Mouse (Mus musculus): Measurements from ENCODE around the gene Gm2042. TPM values are rescaled to one million over a fixed set of nuclear protein-coding genes. Genes with fewer than 3 reads are reported as not detected.
"Not testable (repeated sequence)": the region's sequence is repeated elsewhere in the genome, so short reads cannot be mapped to it uniquely, and the experiment has no call there.

Gene Gm2042
- total RNA-seq (2014; rRNA removed; ENCODE audit: low replicate concordance) (not detected in 2 replicates), polyA plus RNA-seq (2015; fragmentation: Nextera tagmentation; extraction: Ambion mirVana) (not detected in 2 replicates)

DNA sequence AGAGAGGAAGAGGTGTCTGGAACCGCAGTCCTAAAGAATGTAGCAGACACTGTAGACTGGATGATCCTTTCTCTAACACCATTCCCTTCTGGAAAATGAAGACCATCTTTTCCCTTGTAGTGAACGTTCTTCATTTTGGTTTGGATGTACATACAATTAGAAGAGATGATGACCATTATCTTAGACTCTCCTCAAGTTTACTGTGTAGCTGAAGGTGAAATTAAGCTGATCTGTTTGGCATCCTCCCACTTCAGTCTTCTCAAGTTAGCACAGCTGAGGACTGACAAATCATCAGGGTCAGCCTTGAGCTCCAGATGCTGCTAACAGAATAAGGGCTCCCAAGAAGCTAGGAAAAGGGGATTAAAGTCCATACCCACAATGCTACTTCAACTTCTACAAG, at the start of gene Gm2042:
Gm2042 (plus strand) TSS at position 301 of the 400 bp plus-strand sequence.
- not testable (repeated sequence) for H3K36me3 ChIP-seq (replicated peaks; ENCODE audit: control insufficient read depth, insufficient read depth, low read length); H3K27ac ChIP-seq (ENCODE audit: low read depth); ATAC-seq (ENCODE audit: insufficient read depth, low read depth); DNase-seq (ENCODE audit: low spot score); H3K9ac ChIP-seq (replicated peaks; ENCODE audit: low read depth, low read length); H3K4me3 ChIP-seq (ENCODE audit: low read depth, low read length); H3K27me3 ChIP-seq (ENCODE audit: control insufficient read depth, insufficient read depth, low read length); H3K4me1 ChIP-seq (ENCODE audit: control insufficient read depth, insufficient read depth); H3K9me3 ChIP-seq (replicated peaks; ENCODE audit: control insufficient read depth, low read length); H3K4me2 ChIP-seq (ENCODE audit: low read depth, low read length)
- 71% methylated on average over 2 of the region's 2 CpGs for WGBS

DNA sequence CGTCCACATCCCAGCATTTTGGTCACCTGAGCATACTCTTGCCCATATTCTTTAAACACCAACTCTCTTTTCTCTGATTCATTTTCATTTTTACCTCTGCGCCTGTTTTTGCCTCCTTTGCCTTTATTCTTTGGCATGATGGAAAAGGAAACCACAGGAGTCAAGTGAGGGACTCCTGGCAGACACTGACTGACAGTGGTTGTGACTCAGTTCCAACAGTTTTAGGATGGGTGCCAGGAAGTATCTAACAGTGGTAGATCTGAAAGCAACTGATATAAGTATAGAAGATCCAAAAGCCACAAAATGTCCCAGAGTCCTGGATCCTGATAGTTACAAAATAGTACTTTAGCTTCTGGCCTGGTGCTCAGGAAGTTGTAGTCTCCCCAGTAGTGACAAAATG, 34.2 kb upstream of the Gm2042 start, which contains the start of gene Gm2035:
Gm2035 (minus strand) TSS at position 137 of the 400 bp plus-strand sequence.
- H3K4me3 ChIP-seq (ENCODE audit: low read depth, low read length); ATAC-seq (ENCODE audit: insufficient read depth, low read depth); H3K4me1 ChIP-seq (ENCODE audit: control insufficient read depth, insufficient read depth); H3K4me2 ChIP-seq (ENCODE audit: low read depth, low read length); DNase-seq (ENCODE audit: low spot score); H3K9me3 ChIP-seq (replicated peaks; ENCODE audit: control insufficient read depth, low read length); H3K9ac ChIP-seq (replicated peaks; ENCODE audit: low read depth, low read length); H3K27me3 ChIP-seq (ENCODE audit: control insufficient read depth, insufficient read depth, low read length); H3K27ac ChIP-seq (ENCODE audit: low read depth); H3K36me3 ChIP-seq (replicated peaks; ENCODE audit: control insufficient read depth, insufficient read depth, low read length): not testable (repeated sequence)
- 67% methylated on average over 2 of the region's 2 CpGs for WGBS

DNA sequence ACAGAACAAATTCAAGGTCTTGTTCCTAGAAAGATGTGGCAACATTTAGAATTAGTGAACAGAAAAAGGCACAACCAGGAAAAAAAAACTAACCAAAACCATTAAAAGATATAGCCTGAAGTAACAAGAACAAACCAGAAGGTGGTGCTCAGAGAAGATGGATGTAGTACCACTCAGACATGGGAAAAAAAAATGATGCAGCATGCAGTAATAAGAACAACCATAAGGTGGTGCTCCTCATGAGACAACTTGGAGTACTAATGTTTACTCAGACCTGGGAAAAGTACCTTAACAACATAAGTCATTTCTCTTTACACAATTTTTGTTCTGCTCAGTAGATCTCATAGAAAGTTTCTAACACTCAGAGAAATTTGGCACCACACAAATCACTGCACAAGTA, 30.1 kb downstream of the Gm2042 start:
- not testable (repeated sequence) for ATAC-seq (ENCODE audit: insufficient read depth, low read depth); DNase-seq (ENCODE audit: low spot score); H3K9ac ChIP-seq (replicated peaks; ENCODE audit: low read depth, low read length); H3K27me3 ChIP-seq (ENCODE audit: control insufficient read depth, insufficient read depth, low read length); H3K4me1 ChIP-seq (ENCODE audit: control insufficient read depth, insufficient read depth); H3K4me2 ChIP-seq (ENCODE audit: low read depth, low read length); H3K36me3 ChIP-seq (replicated peaks; ENCODE audit: control insufficient read depth, insufficient read depth, low read length); H3K27ac ChIP-seq (ENCODE audit: low read depth); H3K4me3 ChIP-seq (ENCODE audit: low read depth, low read length); H3K9me3 ChIP-seq (replicated peaks; ENCODE audit: control insufficient read depth, low read length)

DNA sequence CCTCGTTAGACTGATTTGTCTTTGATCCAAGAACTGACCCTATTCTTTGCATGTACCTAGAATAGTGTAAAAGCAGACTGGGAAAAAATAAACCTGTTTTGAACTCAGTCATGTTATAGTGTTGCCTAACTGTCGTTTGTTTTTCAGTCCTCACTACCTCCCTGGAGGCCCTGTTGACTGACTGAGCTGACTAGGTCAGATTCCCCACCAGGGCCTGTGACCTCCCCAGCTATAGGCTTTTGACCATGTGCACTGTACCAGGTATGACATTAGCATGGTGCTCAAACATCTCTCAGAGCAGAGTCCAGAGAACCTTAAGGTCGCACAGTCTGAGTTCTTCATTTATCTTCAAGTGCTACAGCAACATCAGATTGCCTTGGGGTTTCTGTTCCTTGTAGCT, 50.2 kb downstream of the Gm2042 start:
- not testable (repeated sequence) for H3K9ac ChIP-seq (replicated peaks; ENCODE audit: low read depth, low read length); H3K27me3 ChIP-seq (ENCODE audit: control insufficient read depth, insufficient read depth, low read length); H3K36me3 ChIP-seq (replicated peaks; ENCODE audit: control insufficient read depth, insufficient read depth, low read length); H3K4me2 ChIP-seq (ENCODE audit: low read depth, low read length); H3K4me1 ChIP-seq (ENCODE audit: control insufficient read depth, insufficient read depth); H3K4me3 ChIP-seq (ENCODE audit: low read depth, low read length); DNase-seq (ENCODE audit: low spot score); ATAC-seq (ENCODE audit: insufficient read depth, low read depth); H3K9me3 ChIP-seq (replicated peaks; ENCODE audit: control insufficient read depth, low read length); H3K27ac ChIP-seq (ENCODE audit: low read depth)
- 54% methylated on average over 3 of the region's 3 CpGs for WGBS

Other genes starting within 250 kb of the Gm2042 start
- not detected in 2 replicates for gene Gm21319, start 178.3 kb upstream of the Gm2042 start, total RNA-seq (2014; rRNA removed; ENCODE audit: low replicate concordance)
- not detected in 2 replicates for gene Gm21319, start 178.3 kb upstream of the Gm2042 start, polyA plus RNA-seq (2015; fragmentation: Nextera tagmentation; extraction: Ambion mirVana)
- not detected in 2 replicates for gene Gm21936, start 158.6 kb upstream of the Gm2042 start, total RNA-seq (2014; rRNA removed; ENCODE audit: low replicate concordance)
- gene Gm21936, start 158.6 kb upstream of the Gm2042 start, polyA plus RNA-seq (2015; fragmentation: Nextera tagmentation; extraction: Ambion mirVana), result not detected in 2 replicates
- gene BB287469, start 137.5 kb upstream of the Gm2042 start, total RNA-seq (2014; rRNA removed; ENCODE audit: low replicate concordance), result not detected in 2 replicates
- gene BB287469, start 137.5 kb upstream of the Gm2042 start, polyA plus RNA-seq (2015; fragmentation: Nextera tagmentation; extraction: Ambion mirVana), result not detected in 2 replicates
- not detected in 2 replicates for gene Gm2001, start 111.7 kb upstream of the Gm2042 start, total RNA-seq (2014; rRNA removed; ENCODE audit: low replicate concordance)
- gene Gm2001, start 111.7 kb upstream of the Gm2042 start, polyA plus RNA-seq (2015; fragmentation: Nextera tagmentation; extraction: Ambion mirVana), result not detected in 2 replicates
- not detected in 2 replicates for gene Gm2016, start 80.0 kb upstream of the Gm2042 start, total RNA-seq (2014; rRNA removed; ENCODE audit: low replicate concordance)
- gene Gm2016, start 80.0 kb upstream of the Gm2042 start, polyA plus RNA-seq (2015; fragmentation: Nextera tagmentation; extraction: Ambion mirVana), result not detected in 2 replicates
- not detected in 2 replicates for gene Gm2022, start 58.7 kb upstream of the Gm2042 start, total RNA-seq (2014; rRNA removed; ENCODE audit: low replicate concordance)
- gene Gm2022, start 58.7 kb upstream of the Gm2042 start, polyA plus RNA-seq (2015; fragmentation: Nextera tagmentation; extraction: Ambion mirVana), result not detected in 2 replicates
- gene Gm2035, start 34.2 kb upstream of the Gm2042 start, total RNA-seq (2014; rRNA removed; ENCODE audit: low replicate concordance), result not detected in 2 replicates
- gene Gm2035, start 34.2 kb upstream of the Gm2042 start, polyA plus RNA-seq (2015; fragmentation: Nextera tagmentation; extraction: Ambion mirVana), result not detected in 2 replicates
- gene Gm2075, start 57.8 kb downstream of the Gm2042 start, total RNA-seq (2014; rRNA removed; ENCODE audit: low replicate concordance), result not detected in 2 replicates
- gene Gm2075, start 57.8 kb downstream of the Gm2042 start, polyA plus RNA-seq (2015; fragmentation: Nextera tagmentation; extraction: Ambion mirVana), result not detected in 2 replicates
- gene Gm6803, start 64.7 kb downstream of the Gm2042 start, total RNA-seq (2014; rRNA removed; ENCODE audit: low replicate concordance), result not detected in 2 replicates
- gene Gm6803, start 64.7 kb downstream of the Gm2042 start, polyA plus RNA-seq (2015; fragmentation: Nextera tagmentation; extraction: Ambion mirVana), result not detected in 2 replicates
- gene Gm2056, start 72.9 kb downstream of the Gm2042 start, total RNA-seq (2014; rRNA removed; ENCODE audit: low replicate concordance), result not detected in 2 replicates
- not detected in 2 replicates for gene Gm2056, start 72.9 kb downstream of the Gm2042 start, polyA plus RNA-seq (2015; fragmentation: Nextera tagmentation; extraction: Ambion mirVana)
- gene Gm16368, start 129.6 kb downstream of the Gm2042 start, total RNA-seq (2014; rRNA removed; ENCODE audit: low replicate concordance), result not detected in 2 replicates
- gene Gm16368, start 129.6 kb downstream of the Gm2042 start, polyA plus RNA-seq (2015; fragmentation: Nextera tagmentation; extraction: Ambion mirVana), result not detected in 2 replicates
- not detected in 2 replicates for gene Gm10436, start 228.0 kb downstream of the Gm2042 start, total RNA-seq (2014; rRNA removed; ENCODE audit: low replicate concordance)
- gene Gm10436, start 228.0 kb downstream of the Gm2042 start, polyA plus RNA-seq (2015; fragmentation: Nextera tagmentation; extraction: Ambion mirVana), result not detected in 2 replicates

Data from heart, postnatal 0 days (tissue).